Mouse (Mus musculus): ENCODE results near the gene Plbd2.

Gene Plbd2

DNA sequence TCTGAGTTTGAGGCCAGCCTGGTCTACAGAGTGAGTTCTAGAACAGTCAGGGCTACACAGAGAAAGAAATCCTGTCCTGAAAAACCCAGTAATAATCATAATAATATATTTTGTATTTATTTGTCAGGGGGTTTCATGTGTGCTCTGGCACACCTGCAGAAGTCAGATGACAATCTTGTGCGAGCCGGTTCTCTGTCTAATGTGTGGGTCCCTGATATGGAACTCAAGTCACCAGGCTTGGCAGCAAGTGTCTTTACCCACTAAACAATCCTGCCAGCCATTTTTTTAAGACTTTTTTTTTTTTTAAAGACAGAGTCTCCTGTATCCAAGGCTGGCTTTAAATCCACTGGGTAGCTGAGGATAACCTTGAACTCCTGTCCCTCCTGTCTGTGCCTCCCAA is 30.1 kb downstream of the Plbd2 start:
- no peak for DNase-seq (ENCODE audit: low spot score)

DNA sequence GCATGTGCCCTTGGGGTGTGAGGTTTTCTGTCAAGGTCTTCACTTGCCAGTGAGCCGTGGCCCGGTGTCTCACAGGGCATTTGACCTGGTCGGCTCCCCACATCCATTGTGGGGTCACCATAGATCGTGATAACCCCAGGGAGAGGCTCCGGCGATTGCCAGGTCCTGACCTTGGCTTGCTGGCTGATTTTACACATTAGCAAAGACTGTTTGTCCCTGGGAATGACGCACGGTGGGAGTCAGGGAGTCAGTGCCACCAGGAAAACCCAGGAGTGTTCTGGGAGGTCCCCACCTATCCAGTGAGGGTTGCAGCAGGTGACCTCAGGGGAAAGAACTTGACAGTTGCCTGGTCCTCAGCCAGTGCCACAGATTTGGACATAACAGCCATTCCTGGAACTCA is 30.7 kb downstream of the Plbd2 start, which contains the start of gene Sdsl:
Sdsl (minus strand) TSS at position 41 of the 400 bp plus-strand sequence.
- no peak for DNase-seq (ENCODE audit: low spot score)

DNA sequence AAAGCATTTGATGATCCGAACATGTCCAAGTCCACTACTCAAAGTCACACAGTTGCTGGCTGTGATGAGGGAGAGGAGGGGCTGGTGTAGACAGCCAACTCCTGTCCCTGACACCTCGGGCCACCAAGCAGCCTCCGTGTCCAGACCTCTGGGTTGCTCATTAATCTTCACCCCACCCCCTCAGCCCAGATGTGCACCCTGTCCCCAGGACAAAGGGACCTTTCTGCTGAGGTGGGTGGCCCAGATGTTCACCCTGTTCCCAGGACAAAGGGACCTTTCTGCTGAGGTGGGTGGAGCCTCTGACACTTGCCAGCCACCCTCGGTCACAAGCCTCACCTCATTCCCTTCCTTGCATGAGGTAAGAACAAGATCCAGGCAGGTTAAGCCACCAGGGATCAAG is 31.9 kb downstream of the Plbd2 start:
- DNase-seq (ENCODE audit: low spot score): no peak

DNA sequence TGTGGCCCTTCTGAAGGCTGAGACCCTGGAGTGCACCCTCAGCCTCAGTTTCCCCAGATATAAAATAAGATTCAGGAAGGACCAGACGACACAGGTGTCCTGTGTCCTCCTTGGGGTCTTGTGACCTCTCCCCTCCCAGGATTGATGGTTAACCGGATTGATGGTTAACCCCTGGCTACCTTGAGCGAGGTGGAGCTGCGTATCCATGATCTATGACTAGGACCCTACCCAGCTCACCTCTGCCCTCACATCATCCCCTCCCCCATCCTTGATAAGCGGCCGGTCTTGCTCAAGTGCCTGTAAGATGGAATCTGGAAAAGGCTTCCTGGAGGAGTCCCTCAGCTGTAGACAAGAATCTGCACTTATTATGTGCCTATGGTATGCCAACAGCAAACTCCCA is 34.6 kb downstream of the Plbd2 start:
- DNase-seq (ENCODE audit: low spot score): no peak

DNA sequence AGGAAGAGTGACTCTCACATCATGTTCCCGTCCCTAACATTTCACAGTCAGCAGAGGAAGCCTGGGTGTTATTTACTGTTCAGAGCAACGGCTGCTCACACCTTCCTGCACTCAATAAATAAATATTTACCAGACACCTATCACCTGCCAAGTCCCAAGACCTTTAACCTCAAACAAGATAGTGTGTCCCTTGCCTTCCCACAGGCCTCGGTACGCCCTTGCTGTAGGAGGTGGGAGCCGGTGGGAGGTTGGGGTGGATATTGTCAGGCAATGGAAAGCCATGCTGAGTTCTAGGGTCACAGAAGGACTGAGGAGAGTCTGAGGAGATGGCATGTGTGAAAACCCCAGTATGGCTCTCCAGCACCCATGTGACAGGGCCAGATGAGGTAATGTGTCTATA is 35.1 kb downstream of the Plbd2 start:
- no peak for DNase-seq (ENCODE audit: low spot score)

DNA sequence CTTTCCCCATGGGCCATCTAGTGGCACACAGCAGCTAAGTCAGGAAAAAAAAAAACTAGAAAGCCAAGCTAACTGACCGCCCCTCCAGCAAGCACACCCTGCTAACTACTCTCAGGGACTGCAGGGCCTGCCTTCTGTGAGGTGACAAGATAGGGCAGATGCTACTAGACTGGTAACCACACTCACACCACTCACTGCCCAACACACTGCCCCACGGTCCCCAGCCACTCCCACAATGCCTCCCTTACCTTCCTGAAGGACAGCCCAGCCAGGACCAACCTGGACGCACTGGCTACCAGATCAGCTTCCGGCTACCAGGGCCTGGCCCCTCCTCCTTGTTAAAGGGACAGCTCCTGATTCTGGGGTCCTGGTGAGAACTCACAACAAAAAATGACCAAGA is 36.4 kb downstream of the Plbd2 start:
- peak; percentile 28 for DNase-seq (ENCODE audit: low spot score)

DNA sequence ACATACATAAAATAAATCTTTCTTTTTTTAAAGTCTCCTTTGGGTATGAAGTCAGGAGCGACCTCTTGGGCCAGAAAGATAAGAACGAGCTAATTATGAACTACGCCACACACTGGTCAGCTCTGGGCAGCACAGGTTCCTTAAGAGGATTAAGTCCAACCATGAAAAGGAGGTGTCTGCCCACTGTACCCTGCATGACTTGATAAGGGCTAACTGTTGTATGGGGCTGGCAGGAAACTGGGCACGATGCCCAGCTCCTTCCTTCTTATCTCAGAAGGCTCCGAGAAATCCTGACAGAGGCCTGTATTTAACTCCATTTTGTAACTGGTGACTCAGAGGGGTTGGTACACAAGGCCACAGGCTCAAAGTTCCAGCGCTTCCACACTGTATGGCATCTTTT is 37.6 kb downstream of the Plbd2 start:
- no peak for DNase-seq (ENCODE audit: low spot score)

DNA sequence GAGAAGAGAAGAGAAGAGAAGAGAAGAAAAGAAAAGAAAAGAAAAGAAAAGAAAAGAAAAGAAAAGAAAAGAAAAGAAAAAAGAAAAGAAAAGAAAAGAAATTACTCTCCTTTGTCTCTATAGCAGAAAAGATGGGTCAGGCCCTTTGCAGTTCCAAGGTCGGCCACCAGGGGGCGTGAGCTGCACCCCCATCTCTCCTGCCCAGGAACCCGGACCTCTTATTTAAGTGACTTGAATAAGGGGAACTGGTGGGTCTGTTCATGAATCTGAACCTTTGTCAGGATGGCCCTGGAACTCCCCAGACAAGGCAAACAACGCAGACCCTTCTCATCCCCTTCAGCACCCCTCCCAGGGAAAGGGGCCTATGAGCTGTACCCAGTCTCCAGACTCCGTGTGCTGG is 38.4 kb downstream of the Plbd2 start:
- peak; percentile 31 for DNase-seq (ENCODE audit: low spot score)

DNA sequence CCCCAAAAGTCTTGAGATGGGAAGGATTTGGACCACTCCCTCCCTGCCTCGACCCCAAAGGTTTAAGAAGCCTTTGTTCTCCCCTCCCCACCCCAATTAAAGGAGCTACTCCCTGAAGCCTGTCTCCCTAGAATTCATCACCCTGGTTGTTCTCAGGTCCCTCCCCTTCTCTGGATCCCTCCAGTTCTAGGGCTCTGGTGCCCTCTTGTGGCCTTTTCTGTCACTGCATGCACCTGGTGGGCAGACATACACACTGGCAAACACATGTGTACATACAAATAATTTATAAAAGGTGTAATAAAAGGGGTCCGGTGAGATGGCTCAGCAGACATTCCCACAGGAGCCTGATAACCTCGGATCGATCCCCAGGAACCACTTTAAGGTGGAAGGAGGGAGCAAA is 39.1 kb downstream of the Plbd2 start:
- no peak for DNase-seq (ENCODE audit: low spot score)

DNA sequence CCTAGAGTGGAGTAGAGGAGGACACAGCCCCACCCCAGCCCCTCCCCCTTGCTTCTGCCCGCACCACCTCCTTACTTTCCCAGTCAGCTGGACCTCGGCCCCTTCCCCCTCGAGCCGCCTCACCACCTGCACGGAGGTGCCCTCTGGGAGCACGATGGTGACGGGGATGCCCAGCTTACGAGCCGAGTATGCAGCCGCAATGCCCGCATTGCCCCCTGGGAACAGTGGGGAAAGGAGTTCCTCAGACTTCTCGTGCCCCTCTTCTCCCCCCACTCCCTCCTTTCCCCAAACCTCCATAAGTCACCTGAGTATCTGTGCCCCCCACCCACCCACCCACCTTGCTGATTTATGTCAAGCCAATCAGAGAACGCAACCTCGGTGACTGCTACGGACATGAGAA is 41.5 kb downstream of the Plbd2 start:
- DNase-seq (ENCODE audit: low spot score): no peak

DNA sequence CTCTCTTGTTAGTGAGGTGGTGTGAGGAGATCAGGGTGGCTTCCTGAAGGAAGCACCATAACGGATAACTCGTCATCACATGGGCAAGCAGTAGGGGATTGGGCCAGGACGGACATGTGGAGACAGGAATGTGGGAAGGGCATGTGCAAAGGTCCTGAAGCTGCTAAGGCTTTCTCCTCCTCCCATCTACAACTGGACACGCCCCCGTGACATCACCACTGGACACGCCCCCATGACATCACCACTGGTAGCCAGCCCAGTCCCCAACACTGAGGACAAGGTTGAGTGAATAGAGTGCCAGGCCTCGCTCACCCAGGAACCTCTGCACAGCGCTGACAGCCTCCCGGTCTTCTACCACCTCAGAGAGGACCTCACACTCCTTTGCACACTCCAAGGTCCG is 44.3 kb downstream of the Plbd2 start:
- DNase-seq (ENCODE audit: low spot score): no peak

DNA sequence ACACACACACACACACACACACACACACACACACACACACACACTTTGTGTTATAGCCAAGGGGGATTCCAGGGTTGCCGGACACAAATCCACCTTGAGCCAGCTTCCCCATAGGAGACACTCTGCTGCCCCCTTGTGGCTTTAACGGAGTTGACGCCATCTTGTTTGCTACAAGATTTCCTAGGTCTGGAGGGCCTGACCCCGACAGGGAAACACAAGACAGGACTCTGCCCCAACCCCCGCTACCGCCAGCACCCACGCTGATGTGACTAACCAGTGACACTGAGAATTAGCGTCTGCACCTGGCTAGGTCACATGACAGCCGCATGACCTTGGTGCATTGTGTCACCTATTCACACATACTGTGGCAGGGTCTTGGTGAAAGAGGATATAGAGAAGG is 45.8 kb downstream of the Plbd2 start:
- peak; percentile 62 for DNase-seq (ENCODE audit: low spot score)

DNA sequence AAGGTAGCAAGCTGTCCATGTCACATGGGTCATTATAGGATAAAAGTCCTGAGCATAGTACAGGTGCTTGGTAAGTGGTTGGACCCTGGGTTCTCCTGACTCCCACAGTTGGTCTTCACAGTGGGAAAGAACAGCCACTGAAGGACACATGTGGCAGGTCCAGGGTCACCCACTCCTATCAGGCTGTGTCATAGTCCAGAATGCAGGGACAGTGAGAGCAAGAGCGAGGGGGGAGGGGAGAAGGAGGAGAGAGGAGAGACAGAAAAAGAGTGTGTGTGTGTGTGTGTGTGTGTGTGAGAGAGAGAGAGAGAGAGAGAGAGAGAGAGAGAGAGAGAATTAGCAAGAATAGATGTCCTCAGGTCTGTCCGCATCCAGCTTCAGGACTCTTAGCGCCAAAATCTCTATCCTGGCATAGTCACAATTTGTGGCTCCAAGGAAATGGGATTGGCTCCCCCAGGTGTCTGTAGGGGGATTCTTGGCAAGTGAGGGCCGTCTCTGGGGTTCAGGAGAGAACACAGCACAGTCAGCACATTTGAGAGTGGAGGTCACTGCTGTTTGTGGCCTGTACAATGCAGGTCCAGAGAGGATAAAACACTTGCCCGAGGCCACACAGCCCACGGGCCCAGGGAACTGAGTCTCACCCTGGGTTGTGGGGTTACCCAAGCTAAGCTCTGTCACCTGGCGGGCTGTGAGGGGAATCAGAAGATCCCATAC is 46.4 kb downstream of the Plbd2 start:
- no peak for DNase-seq (ENCODE audit: low spot score)

DNA sequence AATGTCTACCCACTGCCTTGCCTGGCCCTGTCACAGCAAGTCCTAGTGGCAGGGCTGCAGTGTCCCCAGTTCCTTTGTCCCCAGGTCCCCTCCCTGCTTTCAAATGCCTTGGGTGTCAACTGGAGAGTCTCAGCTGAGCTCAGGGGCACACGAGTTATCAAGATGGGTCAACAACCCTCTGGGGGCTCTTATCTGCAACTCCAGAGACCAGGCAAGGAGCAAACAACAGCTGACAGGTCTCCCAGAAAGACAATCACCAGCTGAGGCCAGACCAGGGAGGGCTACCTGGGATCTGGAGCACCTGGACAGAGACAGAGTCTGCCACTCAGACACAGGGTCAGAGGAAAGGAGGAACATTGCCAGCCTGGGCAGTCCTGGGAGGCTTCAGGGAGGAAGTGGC is 47.2 kb downstream of the Plbd2 start:
- DNase-seq (ENCODE audit: low spot score): no peak

DNA sequence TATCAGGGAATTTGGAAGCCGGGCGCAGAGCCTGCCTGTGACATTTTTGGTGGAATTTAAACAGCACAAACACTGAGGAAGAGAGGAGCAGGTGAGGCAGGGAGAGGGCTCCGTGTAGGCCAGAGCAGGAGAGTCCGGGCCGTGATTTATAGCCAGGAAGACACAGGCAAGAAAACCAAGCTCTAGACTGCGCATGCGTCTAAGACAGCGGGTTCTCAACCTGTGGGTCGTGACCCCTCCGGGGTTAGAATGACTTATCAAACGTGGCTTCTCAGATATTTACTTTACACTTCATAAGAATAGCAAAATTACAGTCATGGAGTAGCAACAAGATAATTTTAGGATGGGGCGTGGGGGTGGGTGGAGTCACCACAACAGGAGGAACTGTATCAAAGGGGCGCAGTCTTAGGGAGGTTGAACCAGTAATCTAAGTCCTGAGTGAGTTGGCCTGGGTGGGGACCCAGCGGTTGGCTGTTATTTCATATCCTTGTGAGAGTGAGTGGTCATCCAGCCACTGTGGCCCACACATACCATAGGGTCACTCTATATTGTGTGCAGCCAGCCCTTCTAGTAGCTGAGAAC is 48.6 kb downstream of the Plbd2 start:
- DNase-seq (ENCODE audit: low spot score): no peak

DNA sequence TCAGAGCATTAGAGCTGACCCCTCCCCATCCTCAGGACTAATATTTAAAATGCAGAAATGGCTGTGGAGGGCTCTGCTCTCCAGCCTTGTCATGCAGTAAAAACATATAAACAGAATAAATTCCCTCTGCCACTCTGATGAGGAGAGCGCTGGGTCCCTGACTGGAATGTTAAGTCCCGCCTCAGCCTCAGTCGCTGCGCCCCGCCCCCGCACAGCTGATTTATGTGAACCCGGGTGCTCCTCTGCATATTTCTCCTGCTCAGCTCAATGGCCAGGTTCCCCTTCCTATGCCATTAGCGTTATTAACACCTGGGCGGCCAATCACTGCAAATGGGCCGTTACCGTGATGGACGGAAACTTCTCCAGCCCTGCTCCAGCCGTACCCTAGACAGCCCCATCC is 56.1 kb downstream of the Plbd2 start:
- DNase-seq (ENCODE audit: low spot score): no peak

DNA sequence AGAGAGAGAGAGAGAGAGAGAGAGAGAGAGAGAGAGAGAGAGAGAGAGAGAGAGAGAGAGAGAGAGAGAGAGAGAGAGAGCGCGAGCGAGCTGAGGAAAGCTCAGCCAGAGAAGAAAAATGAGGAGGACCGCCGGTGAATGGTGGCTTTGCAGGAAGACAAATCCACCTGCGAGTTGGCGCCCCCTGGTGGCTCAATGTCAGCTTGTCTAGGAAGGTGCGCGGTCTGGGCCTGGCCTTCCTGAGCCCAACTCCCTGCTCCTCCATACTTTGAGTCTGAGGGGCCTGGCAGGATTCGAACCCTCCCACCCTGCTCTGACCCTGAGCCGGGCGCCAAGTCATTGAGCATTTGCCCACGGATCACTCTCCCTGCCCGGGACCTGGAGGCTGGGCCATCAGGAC is 62.7 kb downstream of the Plbd2 start:
- peak; percentile 88 for DNase-seq (ENCODE audit: low spot score)

DNA sequence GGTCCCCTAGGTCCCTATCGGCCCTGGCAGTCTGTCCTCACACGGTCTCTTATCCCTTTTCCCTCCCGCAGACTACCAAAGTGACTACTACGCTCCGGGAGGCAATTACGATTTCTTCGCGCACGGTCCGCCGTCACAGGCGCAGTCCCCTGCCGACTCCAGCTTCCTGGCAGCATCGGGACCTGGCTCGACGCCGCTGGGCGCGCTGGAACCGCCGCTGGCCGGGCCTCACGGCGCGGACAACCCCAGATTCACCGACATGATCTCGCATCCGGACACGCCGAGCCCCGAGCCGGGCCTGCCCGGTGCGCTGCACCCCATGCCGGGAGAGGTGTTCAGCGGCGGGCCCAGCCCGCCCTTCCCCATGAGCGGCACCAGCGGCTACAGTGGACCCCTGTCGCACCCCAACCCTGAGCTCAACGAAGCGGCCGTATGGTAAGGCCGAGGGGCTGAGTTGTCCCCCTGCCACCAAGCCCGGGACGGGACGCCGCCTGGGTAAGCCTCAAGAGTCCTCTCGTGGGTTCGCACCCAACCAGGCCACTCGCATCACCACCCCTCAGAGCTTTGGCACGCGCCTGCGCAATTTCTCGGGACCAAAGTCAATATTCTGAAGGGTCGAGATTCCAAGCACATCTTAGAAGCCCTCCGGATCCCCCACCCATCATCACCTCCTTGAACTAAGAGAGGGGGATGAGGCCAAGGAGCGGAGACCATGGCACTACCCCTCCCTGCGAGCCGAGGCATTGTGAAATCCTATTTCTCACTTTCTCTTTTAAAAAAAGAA is 63.3 kb downstream of the Plbd2 start:
- no peak for DNase-seq (ENCODE audit: low spot score)

DNA sequence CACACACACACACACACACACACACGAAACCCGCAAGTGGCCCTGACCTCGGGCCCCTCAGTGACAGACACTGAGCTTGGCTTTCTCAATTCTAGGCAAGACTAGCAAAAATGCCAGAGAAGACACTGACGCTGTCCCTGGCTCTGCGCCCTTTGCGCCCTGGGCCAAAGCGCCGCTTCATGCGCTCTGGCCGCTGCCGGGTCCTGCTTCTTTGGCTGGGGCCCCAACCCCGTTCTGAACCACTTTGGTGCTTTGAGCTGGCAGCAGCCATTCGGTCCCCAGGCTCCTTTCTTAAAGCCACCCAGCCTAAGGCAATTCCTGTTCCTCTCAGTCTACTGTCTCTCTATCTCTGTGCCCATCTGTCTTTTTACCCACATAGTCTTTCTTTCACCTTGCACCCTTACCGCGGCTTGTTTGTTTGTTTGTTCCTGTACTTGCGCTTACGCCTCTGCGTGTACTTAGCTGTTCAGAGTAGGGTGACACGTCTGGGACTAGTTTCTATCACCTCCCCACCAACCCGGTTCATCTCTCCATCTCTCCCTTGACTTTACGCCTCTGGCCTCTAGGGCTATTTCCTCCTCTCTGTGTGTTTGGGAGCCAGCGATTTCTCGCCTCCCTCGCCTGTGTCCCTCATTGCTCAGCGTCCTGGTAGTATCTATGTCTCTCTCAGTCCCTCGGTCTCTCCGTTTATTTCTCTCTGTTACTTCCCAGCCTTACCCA is 64.3 kb downstream of the Plbd2 start:
- no peak for DNase-seq (ENCODE audit: low spot score)

DNA sequence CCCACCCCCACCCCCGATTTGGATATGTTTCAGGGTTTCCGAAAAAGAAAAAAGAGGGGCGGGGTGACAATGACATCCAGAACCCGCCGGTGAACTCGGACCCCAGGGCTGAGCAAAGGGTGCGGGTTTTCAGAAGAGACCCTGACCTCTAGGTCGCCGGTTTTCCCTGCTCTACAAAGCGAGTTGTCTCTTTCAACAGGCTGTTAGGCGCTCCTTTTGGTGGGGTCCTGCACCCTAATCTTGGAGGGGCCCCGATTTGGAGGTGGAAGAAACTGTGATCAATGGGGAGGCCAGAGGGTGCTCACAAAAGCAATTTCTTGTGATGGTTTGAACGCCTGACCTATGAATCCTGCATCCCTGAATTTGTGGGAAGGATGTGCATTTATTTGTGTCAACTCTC is 65.0 kb downstream of the Plbd2 start:
- DNase-seq (ENCODE audit: low spot score): no peak

DNA sequence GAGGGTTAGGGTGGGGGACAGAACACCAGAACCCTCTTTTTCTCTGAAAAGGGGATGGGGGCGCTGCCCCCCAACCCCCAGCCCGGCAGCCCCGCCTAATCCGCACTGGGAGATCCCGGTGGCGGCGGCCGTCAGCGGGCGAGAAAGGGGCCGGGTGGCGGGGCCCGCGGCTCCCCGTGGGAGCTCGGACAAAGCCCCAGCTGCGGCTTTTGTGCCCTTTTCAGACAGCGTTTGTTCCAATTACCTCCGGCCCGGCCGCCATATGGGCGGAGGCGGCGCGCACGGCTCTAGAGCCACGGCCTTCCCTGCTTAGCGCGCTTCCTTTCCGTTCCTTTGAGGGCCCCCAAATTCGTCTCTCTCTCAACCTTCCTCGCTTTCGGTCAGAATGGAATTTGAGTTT is 65.4 kb downstream of the Plbd2 start:
- DNase-seq (ENCODE audit: low spot score): no peak

DNA sequence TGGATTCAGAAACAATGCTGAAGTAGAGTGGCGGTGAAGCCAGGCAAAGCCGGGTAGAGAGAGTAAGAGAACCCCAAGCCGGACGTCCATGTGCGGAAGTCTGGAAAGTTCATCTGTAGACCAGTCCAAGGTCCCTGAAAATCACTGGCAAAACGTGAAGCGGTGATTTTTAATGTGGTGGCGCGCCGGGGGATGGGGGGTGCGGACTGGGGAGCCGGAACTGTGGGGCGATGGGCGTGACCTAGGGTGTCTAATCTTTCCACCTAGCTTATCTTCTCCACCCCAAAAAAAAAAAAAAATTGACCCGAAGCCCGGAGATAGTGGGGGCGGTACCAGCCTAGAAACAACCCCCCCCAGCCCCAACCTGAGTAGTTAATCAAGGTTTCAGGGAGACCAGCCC is 65.9 kb downstream of the Plbd2 start:
- no peak for DNase-seq (ENCODE audit: low spot score)

Data from ovary, postnatal 14 days (tissue).